Mouse (Mus musculus) forebrain, embryonic 11.5 days (tissue): ENCODE results near the gene Adap2. TPM values are rescaled to one million over a fixed set of nuclear protein-coding genes. Genes with fewer than 3 reads are reported as not detected.

Source experiments
- ATAC-seq: fragments of 200-750 bp; cut with Nextera tagmentation; replicated peaks from 2 replicates; pipeline ENCODE4 v1.8.0; 2017; ENCODE audit warnings: moderate TSS enrichment; ENCODE audit not compliant: low FRiP score
- DNase-seq: peaks from one replicate; pipeline ENCODE4 v3.0.0-alpha.2; 2017; ENCODE audit warnings: low spot score
- H3K27ac ChIP-seq: fragments of 300-500 bp; sonication (generic); 2 replicates; pipeline ENCODE4 v1.5.1; 2014; ENCODE audit warnings: low read depth, low read length
- H3K27me3 ChIP-seq: fragments of 300-500 bp; sonication (generic); 2 replicates; pipeline ENCODE4 v1.6.1; 2014; ENCODE audit warnings: mild to moderate bottlenecking, low read length, mixed read lengths; ENCODE audit not compliant: control insufficient read depth, insufficient read depth
- H3K36me3 ChIP-seq: fragments of 300-500 bp; sonication (generic); 2 replicates; pipeline ENCODE4 v1.6.1; 2014; ENCODE audit warnings: mild to moderate bottlenecking, low read length, moderate library complexity, mixed read lengths; ENCODE audit not compliant: control insufficient read depth, insufficient read depth
- H3K4me1 ChIP-seq: fragments of 300-500 bp; sonication (generic); replicated peaks from 2 replicates; pipeline ENCODE4 v1.6.1; 2014; ENCODE audit warnings: low read length, mixed read lengths; ENCODE audit not compliant: control insufficient read depth, insufficient read depth
- H3K4me2 ChIP-seq: fragments of 300-500 bp; sonication (generic); 2 replicates; pipeline ENCODE4 v1.6.1; 2014; ENCODE audit warnings: low read depth, mild to moderate bottlenecking, low read length, moderate library complexity, mixed read lengths; ENCODE audit not compliant: severe bottlenecking
- H3K4me3 ChIP-seq: fragments of 300-500 bp; sonication (generic); 2 replicates; pipeline ENCODE4 v1.5.1; 2014; ENCODE audit warnings: low read depth, low read length
- H3K9ac ChIP-seq: fragments of 300-500 bp; sonication (generic); 2 replicates; pipeline ENCODE4 v1.6.1; 2014; ENCODE audit warnings: low read length
- H3K9me3 ChIP-seq: fragments of 300-500 bp; sonication (generic); 2 replicates; pipeline ENCODE4 v1.6.1; 2016; ENCODE audit warnings: low read length, mixed read lengths; ENCODE audit not compliant: control insufficient read depth
- WGBS: fragments of 180-500 bp; shearing (Covaris S2); extraction: QIAGEN DNeasy Blood & Tissue Kit; methylation state at CpG from one replicate; pipeline ENCODE4 v1.1.7; 2014; 5-methylcytosine and 5-hydroxymethylcytosine counted together
- polyA plus RNA-seq: library from polyadenylated mRNA; unstranded; fragments of >200 nt; fragmentation: Nextera tagmentation; extraction: Ambion mirVana; gene quantifications from 2 replicates; pipeline ENCODE4 v1.2.1, GENCODE M21; 2014

Gene Adap2
- polyA plus RNA-seq, 1 experiment from 2014 or later: 0.68 TPM

- ATAC-seq (peak; percentile 91), DNase-seq (peak; percentile 97)
- Histone ChIP-seq H3K9me3 (no peaks in the 10 kb centered on the region), H3K4me1 (peaks cover 3% of the 10 kb centered on the region; the same call in 1 of the 2 replicates), H3K4me3 (peak within 1 kb of the TSS; percentile 93), H3K27ac (peak within 1 kb of the TSS; percentile 89), H3K9ac (peak within 1 kb of the TSS; percentile 80), H3K4me2 (peak within 1 kb of the TSS; percentile 62), H3K27me3 (no peaks in the 10 kb centered on the region), H3K36me3 (no peaks in the 10 kb centered on the region; the same call in 1 of the 2 replicates)
- under 1% methylated on average over 69 of the region's 78 CpGs for WGBS
These were observed 55.2 kb downstream of the Adap2 start, which contains the start of gene Rhot1 for GRCm38 (mm10) chr11:80208860-80209800. TSS of gene Rhot1 (plus strand) at chr11:80209019.

- peaks cover 3% of the 10 kb centered on the region; the same call in 1 of the 2 replicates for H3K4me1 ChIP-seq
- H3K4me3 ChIP-seq: peak overlapping the region; percentile 93
- ATAC-seq: no peak
- 59% methylated on average over 6 of the region's 6 CpGs for WGBS
- H3K27ac ChIP-seq: no peak overlapping the region
- no peak overlapping the region; the same call in 1 of the 2 replicates for H3K9ac ChIP-seq
- peak overlapping the region; percentile 62; the same call in 1 of the 2 replicates for H3K4me2 ChIP-seq
- H3K9me3 ChIP-seq: no peaks in the 10 kb centered on the region
- H3K27me3 ChIP-seq: no peaks in the 10 kb centered on the region
- no peaks in the 10 kb centered on the region; the same call in 1 of the 2 replicates for H3K36me3 ChIP-seq
- no peak for DNase-seq
These were observed 56.4 kb downstream of the Adap2 start for GRCm38 (mm10) chr11:80210321-80210720.

- no peaks in the 10 kb centered on the region for H3K9me3 ChIP-seq
- H3K36me3 ChIP-seq: no peaks in the 10 kb centered on the region; the same call in none of the 2 replicates
- H3K4me2 ChIP-seq: no peak overlapping the region
- H3K27me3 ChIP-seq: no peaks in the 10 kb centered on the region
- no peak overlapping the region for H3K4me3 ChIP-seq
- DNase-seq (no peak), ATAC-seq (no peak)
- 93% methylated on average over 2 of the region's 2 CpGs for WGBS
- H3K4me1 ChIP-seq: peaks cover 3% of the 10 kb centered on the region; the same call in 1 of the 2 replicates
- H3K9ac ChIP-seq: no peak overlapping the region
- no peak overlapping the region for H3K27ac ChIP-seq
These were observed 58.4 kb downstream of the Adap2 start for GRCm38 (mm10) chr11:80212282-80212681.

GRCm38 (mm10) chr11:80215291-80215690 lies 61.4 kb downstream of the Adap2 start:
- no peaks in the 10 kb centered on the region for H3K27me3 ChIP-seq
- H3K9me3 ChIP-seq: no peaks in the 10 kb centered on the region
- WGBS: 80% methylated on average over 3 of the region's 3 CpGs
- no peak overlapping the region for H3K4me2 ChIP-seq
- H3K4me3 ChIP-seq: no peak overlapping the region
- no peaks in the 10 kb centered on the region; the same call in none of the 2 replicates for H3K36me3 ChIP-seq
- peaks cover 2% of the 10 kb centered on the region; the same call in 1 of the 2 replicates for H3K4me1 ChIP-seq
- ATAC-seq (no peak), DNase-seq (no peak)
- no peak overlapping the region for H3K27ac ChIP-seq
- H3K9ac ChIP-seq: no peak overlapping the region

GRCm38 (mm10) chr11:80218657-80219293 lies 64.9 kb downstream of the Adap2 start:
- Histone ChIP-seq H3K4me3 (no peak overlapping the region), H3K4me2 (no peak overlapping the region), H3K27me3 (no peaks in the 10 kb centered on the region), H3K4me1 (no peaks in the 10 kb centered on the region), H3K27ac (no peak overlapping the region), H3K9me3 (no peaks in the 10 kb centered on the region), H3K36me3 (no peaks in the 10 kb centered on the region; the same call in 1 of the 2 replicates), H3K9ac (no peak overlapping the region)
- ATAC-seq (no peak), DNase-seq (no peak)
- 88% methylated on average over 11 of the region's 11 CpGs for WGBS

Other genes starting within 250 kb of the Adap2 start
- gene Utp6, start 191.7 kb upstream of the Adap2 start, polyA plus RNA-seq: 90.7 and 91.8 TPM in 2 replicates
- gene Suz12, start 161.0 kb upstream of the Adap2 start, polyA plus RNA-seq: 33.6 and 35.4 TPM in 2 replicates
- 35.0 and 37.4 TPM in 2 replicates for gene Crlf3, start 73.1 kb upstream of the Adap2 start, polyA plus RNA-seq
- gene Atad5, start 64.7 kb upstream of the Adap2 start, polyA plus RNA-seq: 21.8 and 25.7 TPM in 2 replicates
- gene Tefm, start 11.9 kb upstream of the Adap2 start, polyA plus RNA-seq: 31.8 and 32.1 TPM in 2 replicates
- 3.0 and 3.3 TPM in 2 replicates for gene Rnf135, start 29.7 kb downstream of the Adap2 start, polyA plus RNA-seq
- 63.1 and 73.7 TPM in 2 replicates for gene Rhot1, start 54.9 kb downstream of the Adap2 start, polyA plus RNA-seq
- 9.0 and 10.8 TPM in 2 replicates for gene Rhbdl3, start 146.8 kb downstream of the Adap2 start, polyA plus RNA-seq
- gene 5730455P16Rik, start 223.9 kb downstream of the Adap2 start, polyA plus RNA-seq: 26.9 and 27.1 TPM in 2 replicates
- gene Zfp207, start 229.2 kb downstream of the Adap2 start, polyA plus RNA-seq: 335 and 363 TPM in 2 replicates